Mouse (Mus musculus) inflammation-experienced regulatory T-cells, adult 6 months (primary cell): ENCODE data around the gene Tmed9. TPM values are rescaled to one million over a fixed set of nuclear protein-coding genes. Genes with fewer than 3 reads are reported as not detected.
A peak's percentile ranks its signal among the peaks of the same experiment; 100 is the strongest.
"Not testable (repeated sequence)": the region's sequence is repeated elsewhere in the genome, so short reads cannot be mapped to it uniquely, and the experiment has no call there.

ENCODE experiments used
- ATAC-seq: one replicate; pipeline ENCODE4 v1.8.0; 2017
- polyA plus RNA-seq, 3 experiments: library from polyadenylated mRNA; unstranded; fragments of 100-300 nt; shearing (Covaris generic); gene quantifications; one replicate each; pipeline ENCODE4 v1.2.1; 2017

Gene Tmed9
- polyA plus RNA-seq, 3 experiments from 2014 or later, result 184 to 286 (median 269) TPM

GRCm38 (mm10) chr13:55568524-55568923 lies 5.0 kb upstream of the Tmed9 start:
- not testable (repeated sequence) for ATAC-seq

DNA sequence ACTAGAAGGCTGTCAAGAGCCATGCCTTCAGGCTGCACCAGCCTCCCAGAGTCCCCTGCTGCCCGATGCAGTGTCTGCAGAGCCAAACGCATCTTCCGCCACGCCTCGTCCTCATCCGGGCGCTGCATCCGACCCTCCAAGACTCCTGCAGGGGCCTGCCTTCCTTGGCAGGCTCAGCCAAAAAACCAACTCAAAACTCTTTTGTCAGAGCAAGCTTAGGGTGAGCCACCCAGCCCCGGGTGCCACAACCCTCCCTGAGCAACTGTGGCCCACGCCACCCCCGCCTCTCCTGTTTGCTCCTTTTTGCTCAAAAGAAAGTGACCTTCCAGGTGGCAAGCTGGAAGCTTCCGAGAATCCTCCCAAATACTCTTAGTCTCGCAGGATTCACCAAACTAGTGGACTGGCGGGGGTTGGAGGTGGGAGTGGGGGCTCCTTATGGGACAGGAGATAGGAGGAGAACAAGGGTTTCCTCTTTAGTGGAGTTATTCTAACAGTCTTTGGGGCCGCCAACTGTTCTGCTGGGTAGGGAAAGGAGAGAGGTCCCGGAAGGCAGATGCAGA lies 3.7 kb upstream of the Tmed9 start:
- ATAC-seq, result no peak

- ATAC-seq, result peak; percentile 9
Measured at GRCm38 (mm10) chr13:55570286-55570973, 3.1 kb upstream of the Tmed9 start.

- ATAC-seq, result peak; percentile 90
Measured at GRCm38 (mm10) chr13:55571027-55571751, 2.3 kb upstream of the Tmed9 start, which contains the start of gene Fam193b. Gene Fam193b (minus strand): TSS chr13:55571120.

- no peak for ATAC-seq
Measured at GRCm38 (mm10) chr13:55571977-55572376, 1.6 kb upstream of the Tmed9 start.

- ATAC-seq, result no peak
Measured at GRCm38 (mm10) chr13:55574321-55574720, 789 bp downstream of the Tmed9 start.

GRCm38 (mm10) chr13:55575932-55576331 lies 2.4 kb downstream of the Tmed9 start:
- ATAC-seq, result no peak

DNA sequence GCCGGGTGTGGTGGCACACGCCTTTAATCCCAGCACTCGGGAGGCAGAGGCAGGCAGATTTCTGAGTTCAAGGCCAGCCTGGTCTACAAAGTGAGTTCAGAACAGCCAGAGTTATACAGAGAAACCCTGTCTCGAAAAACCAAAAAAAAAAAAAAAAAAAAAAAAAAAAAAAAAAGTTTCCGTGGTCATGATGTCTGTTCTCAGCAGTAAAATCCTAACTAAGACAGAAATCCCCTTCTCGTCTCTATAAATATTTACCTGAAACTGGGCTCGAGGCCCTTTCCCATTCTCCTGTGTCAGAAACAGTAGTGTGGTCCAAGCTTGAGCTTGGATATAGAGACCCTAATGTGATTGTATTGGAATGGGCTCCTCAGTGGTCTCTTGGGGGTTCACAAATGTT lies 3.3 kb downstream of the Tmed9 start:
- ATAC-seq, result not testable (repeated sequence)

GRCm38 (mm10) chr13:55578086-55578485 lies 4.6 kb downstream of the Tmed9 start:
- no peak for ATAC-seq

- ATAC-seq, result no peak
Measured at GRCm38 (mm10) chr13:55591961-55592490, 18.5 kb downstream of the Tmed9 start.

- ATAC-seq, result peak; percentile 96
Measured at GRCm38 (mm10) chr13:55592512-55593253, 19.2 kb downstream of the Tmed9 start.

- ATAC-seq, result peak; percentile 22
Measured at GRCm38 (mm10) chr13:55593254-55593747, 19.8 kb downstream of the Tmed9 start.

- ATAC-seq, result no peak
Measured at GRCm38 (mm10) chr13:55595375-55595774, 21.8 kb downstream of the Tmed9 start.

GRCm38 (mm10) chr13:55596802-55597201 lies 23.3 kb downstream of the Tmed9 start:
- no peak for ATAC-seq

DNA sequence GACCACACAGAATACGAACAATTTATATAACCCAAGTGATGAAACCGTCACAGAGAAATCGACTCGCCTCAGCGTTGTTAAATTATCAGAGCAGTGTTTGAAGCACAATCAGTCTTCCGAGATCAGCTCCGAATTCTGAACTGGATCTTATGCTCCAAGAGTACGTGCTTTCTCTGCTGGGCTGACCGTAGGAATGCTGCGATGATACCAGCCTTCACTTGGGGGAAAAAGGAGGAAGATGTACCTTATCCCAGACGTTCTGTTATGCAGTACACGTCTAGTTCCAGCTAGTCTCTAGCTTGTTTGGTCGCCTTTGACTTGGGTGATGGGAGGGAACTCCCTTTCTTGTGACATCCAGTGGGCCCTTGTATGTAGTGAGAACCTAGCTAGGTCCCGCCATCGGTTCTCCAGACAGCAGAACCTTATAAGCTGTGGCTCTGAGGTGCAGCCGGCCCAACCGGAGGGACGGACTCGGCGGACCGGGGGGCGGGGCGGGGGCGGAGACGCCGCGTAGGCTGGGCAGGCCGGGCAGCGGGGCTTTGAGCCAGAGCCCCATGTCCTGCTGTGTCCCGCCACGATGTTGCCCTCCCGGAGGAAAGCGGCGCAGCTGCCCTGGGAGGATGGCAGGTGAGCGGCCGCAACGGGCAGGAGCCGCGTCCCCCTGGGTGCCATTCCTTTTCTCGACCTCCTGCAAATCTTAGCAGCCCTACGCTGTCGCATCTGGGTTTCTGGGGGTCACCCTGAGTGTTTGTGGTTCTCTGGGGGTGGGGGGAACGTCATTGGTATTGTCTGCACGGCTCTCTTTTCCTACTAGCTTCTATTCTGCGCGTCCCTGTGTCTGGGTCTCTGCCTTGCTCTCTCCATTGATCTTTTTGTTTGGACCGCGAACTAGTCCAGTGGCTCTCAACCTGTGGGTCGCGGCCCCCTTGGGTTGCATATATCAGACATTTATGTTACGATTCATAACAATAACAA lies 26.3 kb downstream of the Tmed9 start, which contains the start of gene B4galt7:
Gene B4galt7, plus strand, starts transcription at position 331 of the 975 bp plus-strand sequence.
- ATAC-seq, result peak; percentile 51

DNA sequence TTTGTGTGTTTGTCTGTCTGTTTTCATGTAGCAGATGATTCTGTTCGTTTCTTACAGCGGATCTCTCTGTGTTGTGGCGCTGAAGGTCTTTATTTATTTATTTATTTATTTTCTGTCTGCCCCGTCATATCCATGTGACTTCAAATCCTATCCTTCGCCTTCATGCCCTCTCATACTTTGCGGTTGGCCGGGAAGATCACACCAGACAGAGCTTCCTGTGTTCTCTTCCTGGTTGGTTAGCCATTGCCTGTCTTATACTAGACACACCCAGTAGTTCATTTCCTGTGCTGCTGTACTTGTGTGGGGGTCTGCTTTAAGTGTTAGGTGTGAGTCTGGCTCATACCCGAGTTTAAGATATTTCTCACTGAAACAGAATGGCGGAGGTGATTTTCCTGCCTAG lies 27.1 kb downstream of the Tmed9 start:
- peak; percentile 79 for ATAC-seq

- peak; percentile 51 for ATAC-seq
Measured at GRCm38 (mm10) chr13:55601611-55602010, 28.1 kb downstream of the Tmed9 start.

- ATAC-seq, result no peak
Measured at GRCm38 (mm10) chr13:55604606-55605005, 31.1 kb downstream of the Tmed9 start.

GRCm38 (mm10) chr13:55606899-55607623 lies 33.5 kb downstream of the Tmed9 start:
- no peak for ATAC-seq

GRCm38 (mm10) chr13:55607624-55608006 lies 34.1 kb downstream of the Tmed9 start:
- no peak for ATAC-seq
